Mouse (Mus musculus): ENCODE measurements around the gene Cntd1.
"Not testable (repeated sequence)": the region's sequence is repeated elsewhere in the genome, so short reads cannot be mapped to it uniquely, and the experiment has no call there.

The Cntd1 gene

GRCm38 (mm10) chr11:101330371-101330924, 51.6 kb downstream of the Cntd1 start, which contains the start of gene Aoc3:
TSS of gene Aoc3 (plus strand) at chr11:101330605.
- no peak for DNase-seq (ENCODE audit: low read depth, low spot score)

- not testable (repeated sequence) for DNase-seq (ENCODE audit: low read depth, low spot score)
Observed at GRCm38 (mm10) chr11:101330961-101331360, 52.1 kb downstream of the Cntd1 start.

GRCm38 (mm10) chr11:101332537-101332936, 53.7 kb downstream of the Cntd1 start:
- DNase-seq (ENCODE audit: low read depth, low spot score): no peak

GRCm38 (mm10) chr11:101334023-101334422, 55.2 kb downstream of the Cntd1 start:
- DNase-seq (ENCODE audit: low read depth, low spot score): no peak

GRCm38 (mm10) chr11:101334516-101334915, 55.7 kb downstream of the Cntd1 start:
- no peak for DNase-seq (ENCODE audit: low read depth, low spot score)

GRCm38 (mm10) chr11:101335685-101336084, 56.9 kb downstream of the Cntd1 start:
- DNase-seq (ENCODE audit: low read depth, low spot score): no peak

GRCm38 (mm10) chr11:101338123-101338760, 59.4 kb downstream of the Cntd1 start:
- no peak for DNase-seq (ENCODE audit: low read depth, low spot score)

Data from c-Kit-negative CD71-positive TER-119-positive erythroid progenitor cells, embryonic 14.5 days (primary cell).